Mouse (Mus musculus): ENCODE results near the gene Hoxc4.

Gene Hoxc4

DNA sequence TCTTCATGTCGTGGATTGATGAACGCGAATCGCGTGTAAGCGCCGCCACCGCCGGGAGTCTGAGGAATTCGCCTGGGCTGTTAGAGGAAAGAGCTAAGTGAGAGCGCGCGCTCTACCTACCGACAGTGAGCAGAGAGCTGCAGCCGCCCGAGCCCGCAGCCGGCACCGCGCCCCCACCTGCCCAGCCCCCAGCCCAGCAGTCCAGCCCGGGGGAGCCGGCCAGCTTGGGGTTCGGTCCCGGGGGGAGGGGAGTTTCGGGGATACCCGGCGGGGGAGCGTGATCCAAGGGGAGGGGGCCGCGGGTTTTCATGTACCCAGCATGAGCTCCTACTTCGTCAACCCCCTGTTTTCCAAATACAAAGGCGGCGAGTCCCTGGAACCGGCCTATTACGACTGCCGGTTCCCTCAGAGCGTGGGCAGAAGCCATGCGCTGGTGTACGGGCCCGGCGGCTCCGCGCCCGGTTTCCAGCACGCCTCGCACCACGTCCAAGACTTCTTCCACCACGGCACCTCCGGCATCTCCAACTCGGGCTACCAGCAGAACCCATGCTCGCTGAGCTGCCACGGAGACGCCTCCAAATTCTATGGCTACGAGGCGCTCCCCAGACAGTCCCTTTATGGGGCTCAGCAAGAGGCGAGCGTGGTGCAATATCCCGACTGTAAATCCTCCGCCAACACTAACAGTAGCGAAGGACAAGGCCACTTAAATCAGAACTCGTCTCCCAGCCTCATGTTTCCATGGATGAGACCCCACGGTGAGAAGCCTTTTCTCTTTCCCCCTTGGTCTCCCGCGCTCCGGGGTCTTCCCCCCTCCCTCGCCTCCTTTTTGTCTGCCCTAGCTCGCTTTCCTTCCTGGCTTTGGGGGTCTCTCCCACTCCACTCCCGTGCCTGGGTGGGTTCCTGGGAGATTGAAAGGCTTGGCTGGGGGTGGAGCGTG lies 28.0 kb upstream of the Hoxc4 start, which contains the start of gene Hoxc8:
Gene Hoxc8 (plus strand): TSS at position 147 of the 937 bp plus-strand sequence.
- no peak for DNase-seq

GRCm38 (mm10) chr15:102991782-102992181 lies 27.0 kb upstream of the Hoxc4 start:
- DNase-seq: no peak

- no peak for DNase-seq
Measured at GRCm38 (mm10) chr15:102992206-102992605, 26.5 kb upstream of the Hoxc4 start.

GRCm38 (mm10) chr15:102992863-102993262 lies 25.9 kb upstream of the Hoxc4 start:
- DNase-seq: no peak

GRCm38 (mm10) chr15:102996548-102996947 lies 22.2 kb upstream of the Hoxc4 start:
- no peak for DNase-seq

DNA sequence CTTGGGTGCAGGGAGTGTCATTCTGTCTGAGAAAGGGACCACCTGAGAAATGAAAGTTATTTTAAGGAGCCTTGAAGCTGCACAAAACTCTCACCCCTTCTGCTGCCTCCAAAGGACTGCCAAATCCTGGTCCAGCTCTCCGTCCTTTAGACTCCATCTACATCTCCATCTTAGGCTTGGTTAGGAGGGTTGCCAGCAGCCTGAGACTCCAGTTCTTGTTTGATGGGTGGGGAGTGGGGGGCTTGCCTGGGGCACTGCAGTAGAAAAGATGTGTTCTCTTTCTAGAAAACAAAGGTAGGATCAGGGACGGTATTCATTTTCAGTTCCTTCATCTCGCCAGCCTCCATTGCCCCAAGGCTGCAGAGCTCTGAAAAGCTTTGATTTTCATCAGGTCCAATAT lies 21.3 kb upstream of the Hoxc4 start:
- no peak for DNase-seq

DNA sequence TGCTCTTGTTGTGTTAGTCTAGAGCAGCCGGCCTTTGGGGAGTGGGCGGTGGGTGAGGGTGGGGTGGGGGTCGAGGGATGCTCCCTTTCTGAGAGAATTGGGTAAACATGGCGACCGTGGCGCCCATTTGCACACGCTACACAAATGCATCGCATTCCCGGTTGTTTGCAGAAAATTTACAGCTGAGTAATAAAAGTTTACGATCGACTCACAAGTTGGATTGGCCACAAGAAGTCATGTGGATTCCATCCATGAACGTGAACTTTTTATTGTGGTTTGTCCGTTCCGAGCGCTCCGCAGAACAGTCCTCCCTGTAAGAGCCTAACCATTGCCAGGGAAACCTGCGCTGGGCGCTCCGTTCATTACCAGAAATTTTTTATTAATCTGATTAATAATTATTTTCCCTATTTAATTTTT lies 20.8 kb upstream of the Hoxc4 start, which contains the start of gene Hoxc6:
Gene Hoxc6 (plus strand): TSS at position 319 of the 417 bp plus-strand sequence.
- no peak for DNase-seq

GRCm38 (mm10) chr15:102998608-102999182 lies 20.0 kb upstream of the Hoxc4 start:
- DNase-seq: no peak

- peak; percentile 38 for DNase-seq
Measured at GRCm38 (mm10) chr15:102999183-102999831, 19.4 kb upstream of the Hoxc4 start.

DNA sequence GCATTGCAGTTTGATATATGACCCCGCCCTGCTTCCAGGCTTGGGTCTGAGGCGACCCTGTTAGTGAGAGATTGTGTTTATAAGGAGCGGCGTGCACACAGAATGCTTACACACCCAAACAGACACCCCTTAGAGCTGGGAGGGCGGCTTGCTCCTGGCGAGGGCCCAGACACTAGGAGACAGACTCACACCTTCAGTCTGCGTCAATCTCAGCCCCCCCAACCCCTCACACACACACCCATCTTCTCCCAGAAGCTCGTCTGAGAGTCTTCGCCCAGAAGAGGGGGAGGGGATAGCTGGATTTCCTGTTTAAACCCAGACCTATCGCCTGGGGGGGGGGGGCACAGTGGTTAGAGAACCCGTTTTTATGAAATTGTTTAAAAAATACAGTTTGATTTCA lies 18.8 kb upstream of the Hoxc4 start:
- DNase-seq: no peak

- no peak for DNase-seq
Measured at GRCm38 (mm10) chr15:103000501-103000901, 18.2 kb upstream of the Hoxc4 start.

DNA sequence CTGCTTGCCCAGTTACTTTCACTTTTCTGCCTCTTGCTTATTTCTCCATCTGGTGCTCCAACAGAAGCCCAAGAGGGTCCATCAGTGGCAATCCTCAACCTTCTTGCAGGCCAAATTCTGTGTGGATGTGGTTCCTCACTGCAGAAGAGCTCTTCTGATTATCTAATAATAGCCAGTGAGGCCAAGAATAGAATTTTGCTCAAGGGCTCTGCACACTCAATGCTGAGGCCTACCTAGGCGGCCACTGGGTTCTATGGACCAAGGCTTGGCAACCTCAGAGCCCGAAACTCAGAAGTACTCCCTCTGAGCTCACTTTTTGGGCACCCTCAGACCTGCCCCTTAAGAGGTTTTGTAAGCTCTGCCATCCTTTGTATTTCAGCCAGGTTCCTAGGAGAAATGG lies 17.4 kb upstream of the Hoxc4 start:
- no peak for DNase-seq

- DNase-seq: no peak
Measured at GRCm38 (mm10) chr15:103002156-103002555, 16.6 kb upstream of the Hoxc4 start.

- DNase-seq: no peak
Measured at GRCm38 (mm10) chr15:103002821-103003448, 15.8 kb upstream of the Hoxc4 start.

- DNase-seq: no peak
Measured at GRCm38 (mm10) chr15:103005308-103005707, 13.4 kb upstream of the Hoxc4 start.

- DNase-seq: no peak
Measured at GRCm38 (mm10) chr15:103005797-103006196, 12.9 kb upstream of the Hoxc4 start.

DNA sequence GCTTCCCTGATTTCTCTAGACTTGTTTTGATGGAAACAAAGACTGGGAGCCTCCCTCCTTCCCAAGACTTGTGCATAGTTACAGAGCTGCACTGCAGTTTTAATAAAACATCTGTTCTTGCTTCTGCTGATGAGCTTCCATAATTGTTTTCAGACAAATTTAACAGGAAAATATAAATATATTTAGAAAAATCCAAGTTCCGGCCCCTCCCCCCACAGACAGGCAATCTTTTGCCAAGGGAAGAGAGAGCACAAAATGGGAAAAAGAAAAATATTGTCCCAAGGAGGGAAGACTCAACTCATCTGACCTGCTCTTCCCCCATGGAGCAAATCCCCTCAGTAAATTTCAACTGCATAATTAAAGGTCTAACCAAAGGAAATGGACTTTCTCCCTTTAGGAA lies 12.4 kb upstream of the Hoxc4 start:
- no peak for DNase-seq

DNA sequence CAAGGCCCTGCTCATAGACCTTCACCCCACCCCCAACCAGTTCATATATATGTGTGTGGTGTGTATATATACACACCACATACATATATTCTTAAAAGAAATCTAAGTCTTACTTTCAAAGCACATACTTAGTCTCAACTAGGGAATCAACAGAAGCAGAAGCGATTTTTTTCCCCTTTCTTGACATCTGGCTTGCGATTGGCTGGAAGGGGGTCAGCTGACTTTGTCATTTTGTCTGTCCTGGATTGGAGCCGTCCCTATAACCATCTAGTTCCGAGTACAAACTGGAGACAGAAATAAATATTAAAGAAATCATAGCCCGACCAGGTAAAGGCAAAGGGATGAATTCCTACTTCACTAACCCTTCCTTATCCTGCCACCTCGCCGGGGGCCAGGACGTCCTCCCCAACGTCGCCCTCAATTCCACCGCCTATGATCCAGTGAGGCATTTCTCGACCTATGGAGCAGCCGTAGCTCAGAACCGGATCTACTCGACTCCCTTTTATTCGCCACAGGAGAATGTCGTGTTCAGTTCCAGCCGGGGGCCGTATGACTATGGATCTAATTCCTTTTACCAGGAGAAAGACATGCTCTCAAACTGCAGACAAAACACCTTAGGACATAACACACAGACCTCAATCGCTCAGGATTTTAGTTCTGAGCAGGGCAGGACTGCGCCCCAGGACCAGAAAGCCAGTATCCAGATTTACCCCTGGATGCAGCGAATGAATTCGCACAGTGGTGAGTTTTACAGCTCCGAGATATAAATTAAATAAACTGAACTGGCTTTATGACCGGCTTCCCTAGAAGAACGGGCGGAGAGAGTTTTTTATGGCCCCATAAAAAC lies 9.2 kb upstream of the Hoxc4 start:
- DNase-seq: no peak

DNA sequence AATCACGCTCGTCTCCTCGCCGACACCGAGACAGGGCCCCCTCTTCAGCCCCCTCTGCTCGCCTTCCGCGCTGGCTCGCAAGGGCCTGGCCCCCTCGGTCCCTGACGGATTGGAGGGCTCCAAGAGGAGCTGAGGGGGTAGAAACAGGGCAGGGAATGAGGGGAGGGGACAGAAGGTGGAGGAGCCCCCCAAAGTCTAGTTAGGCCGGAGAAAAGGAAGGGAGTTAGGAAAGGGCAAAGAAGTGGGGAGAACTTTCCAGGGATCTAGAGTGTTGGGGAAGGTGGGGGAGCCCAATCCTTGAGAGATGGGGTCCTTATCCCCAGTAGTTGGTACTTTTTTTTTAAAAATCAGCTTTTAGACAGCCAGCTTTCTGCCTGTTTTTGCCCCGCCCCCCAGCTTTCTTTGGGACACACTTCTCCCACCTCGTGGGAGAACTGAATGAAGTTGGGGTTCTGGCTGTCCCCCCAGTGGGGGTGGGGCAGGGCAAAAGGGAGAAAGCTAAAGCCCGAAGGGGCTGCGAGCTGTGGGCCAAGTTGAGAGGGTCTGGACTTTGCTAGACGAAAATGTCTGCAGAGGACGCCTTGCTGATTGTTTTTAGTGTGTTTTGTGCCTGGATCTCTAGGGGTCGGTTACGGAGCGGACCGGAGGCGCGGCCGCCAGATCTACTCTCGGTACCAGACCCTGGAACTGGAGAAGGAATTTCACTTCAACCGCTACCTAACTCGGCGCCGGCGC lies 8.5 kb upstream of the Hoxc4 start:
- no peak for DNase-seq

DNA sequence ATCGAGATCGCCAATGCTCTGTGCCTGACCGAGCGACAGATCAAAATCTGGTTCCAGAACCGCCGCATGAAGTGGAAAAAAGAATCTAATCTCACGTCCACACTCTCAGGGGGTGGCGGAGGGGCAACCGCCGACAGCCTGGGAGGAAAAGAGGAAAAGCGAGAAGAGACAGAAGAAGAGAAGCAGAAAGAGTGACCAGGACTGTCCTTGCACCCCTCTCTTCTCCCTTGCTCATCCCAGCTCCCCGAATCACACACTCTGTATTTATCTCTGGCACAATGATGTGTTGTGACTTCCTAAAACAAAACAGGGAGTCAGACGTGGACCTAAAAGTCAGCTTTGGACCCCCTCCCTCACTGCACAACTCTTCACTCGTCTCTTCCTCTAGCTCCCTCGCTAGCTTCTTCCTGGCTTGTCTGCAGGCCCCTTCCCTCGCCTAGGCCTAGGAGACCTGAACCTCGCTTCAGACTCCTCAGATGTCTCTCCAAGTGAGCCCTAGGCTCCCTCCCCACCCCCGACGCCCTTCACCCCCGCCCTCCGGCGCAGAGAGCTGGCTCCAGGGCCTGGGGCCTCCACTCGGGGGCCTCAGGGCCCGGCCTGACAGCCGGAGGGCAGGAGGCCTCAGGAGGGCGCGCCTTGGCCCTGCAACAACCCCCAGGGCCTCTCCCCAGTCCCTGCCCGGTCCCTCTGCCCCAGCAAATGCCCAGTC lies 7.7 kb upstream of the Hoxc4 start:
- DNase-seq: no peak

Measured in lung, postnatal 14 days (tissue).